8 mouse cellular contexts compared by ENCODE assay signal in the genomic region with DNA sequence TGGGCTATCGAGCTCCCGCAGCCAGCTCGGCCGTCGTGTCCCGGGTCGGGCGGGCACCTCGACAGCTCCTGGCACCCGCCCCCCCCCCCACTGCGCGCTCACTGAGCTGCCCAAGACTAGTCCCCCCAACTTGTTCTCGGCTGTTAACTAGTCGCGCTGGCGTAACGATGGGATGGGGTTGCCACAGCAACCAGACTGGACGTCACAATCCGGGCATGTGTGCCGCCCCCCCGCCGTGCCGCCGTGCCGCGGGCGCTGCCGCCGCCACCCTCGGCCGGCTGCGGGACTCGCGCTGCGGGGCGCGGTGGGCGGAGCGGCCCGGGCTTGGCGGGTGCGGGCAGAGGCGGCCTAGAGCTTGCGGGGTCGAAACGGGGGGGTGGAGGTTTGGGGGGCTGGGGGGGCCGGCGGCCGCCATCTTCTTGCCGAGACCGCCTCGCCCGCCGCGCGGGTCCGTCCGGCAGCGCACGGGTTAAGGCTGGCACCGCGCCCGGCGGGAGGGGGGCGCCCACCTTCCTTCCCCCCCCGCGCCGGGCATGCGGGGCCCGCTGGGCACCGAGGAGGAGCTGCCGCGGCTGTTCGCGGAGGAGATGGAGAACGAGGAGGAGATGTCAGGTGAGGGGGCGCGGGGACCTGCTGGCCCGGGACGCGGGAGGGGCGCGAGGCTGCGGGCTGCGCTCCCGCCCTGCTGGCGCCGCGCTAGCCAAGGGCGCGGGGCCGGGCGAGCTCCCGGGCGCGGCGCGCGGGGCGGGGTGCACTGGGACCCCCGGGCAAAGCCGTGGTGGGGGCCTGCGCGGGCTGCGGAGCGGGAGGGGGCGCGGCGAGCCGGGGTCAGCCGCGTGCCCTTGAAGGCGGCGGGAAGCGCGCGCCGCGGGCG. TPM values are rescaled to one million over a fixed set of nuclear protein-coding genes. Genes with fewer than 3 reads are reported as not detected.
DNase-seq lines count a peak whose midpoint lies in the region; ATAC-seq and TF ChIP-seq lines count a peak whose summit lies in the region.

A gene (plus strand): TSS at position 233 of the 874 bp plus-strand sequence.

- no peak within 1 kb of the TSS for H3K27ac ChIP-seq in kidney, embryonic 15.5 days
- no peak within 1 kb of the TSS for H3K27ac ChIP-seq in hindbrain, embryonic 11.5 days (ENCODE audit: low read depth, low read length)
- no peak within 1 kb of the TSS for H3K27ac ChIP-seq in limb, embryonic 14.5 days (replicated peaks; ENCODE audit: low read depth, low read length)

- peaks cover 25% of the 10 kb centered on the region for H3K4me1 ChIP-seq in kidney, embryonic 15.5 days
- peaks cover 9% of the 10 kb centered on the region for H3K4me1 ChIP-seq in hindbrain, embryonic 11.5 days (replicated peaks; ENCODE audit: control insufficient read depth, insufficient read depth, low read length)
- H3K4me1 ChIP-seq in limb, embryonic 14.5 days (ENCODE audit: control insufficient read depth, insufficient read depth, low read length): peaks cover 8% of the 10 kb centered on the region

- peak within 1 kb of the TSS; percentile 49 for H3K9ac ChIP-seq in kidney, embryonic 15.5 days
- H3K9ac ChIP-seq in hindbrain, embryonic 11.5 days (ENCODE audit: low read depth, low read length): peak within 1 kb of the TSS; percentile 62
- peak within 1 kb of the TSS; percentile 56 for H3K9ac ChIP-seq in limb, embryonic 14.5 days (ENCODE audit: low read depth, low read length, severe bottlenecking)

- H3K9me3 ChIP-seq in kidney, embryonic 15.5 days (replicated peaks): no peaks in the 10 kb centered on the region
- H3K9me3 ChIP-seq in hindbrain, embryonic 11.5 days (ENCODE audit: control insufficient read depth, low read length): no peaks in the 10 kb centered on the region
- H3K9me3 ChIP-seq in limb, embryonic 14.5 days (ENCODE audit: control insufficient read depth, low read length): no peaks in the 10 kb centered on the region

- H3K36me3 ChIP-seq in kidney, embryonic 15.5 days: peaks cover 21% of the 10 kb centered on the region
- no peaks in the 10 kb centered on the region; the same call in 1 of the 2 replicates for H3K36me3 ChIP-seq in hindbrain, embryonic 11.5 days (ENCODE audit: control insufficient read depth, insufficient read depth, low read length)
- peaks cover 18% of the 10 kb centered on the region for H3K36me3 ChIP-seq in limb, embryonic 14.5 days (ENCODE audit: control insufficient read depth, insufficient read depth, low read length)

- 0 out of 2 replicates have a peak, but pooled peaks have one; percentile 9 for ATAC-seq in kidney, embryonic 15.5 days (replicated peaks; ENCODE audit: low FRiP score)
- peak; percentile 48; the same call in 1 of the 2 replicates for ATAC-seq in hindbrain, embryonic 11.5 days (ENCODE audit: low FRiP score)
- ATAC-seq in limb, embryonic 14.5 days (ENCODE audit: low FRiP score, low read depth): no peak

- WGBS in kidney, embryonic 15.5 days: 2% methylated on average over 91 of the region's 120 CpGs
- 2% methylated on average over 43 of the region's 120 CpGs for WGBS in hindbrain, embryonic 11.5 days
- 1% methylated on average over 46 of the region's 120 CpGs for WGBS in limb, embryonic 14.5 days

- DNase-seq in kidney, postnatal 10 days: no peak
- peak; percentile 77 to 79 for DNase-seq in cerebellum, postnatal 10 days
- DNase-seq in hindbrain, embryonic 11.5 days (ENCODE audit: low spot score): peak; percentile 41
- no peak for DNase-seq in limb, embryonic 14.5 days (ENCODE audit: low spot score)
- peak; percentile 65 to 69 for DNase-seq in right cerebral cortex, postnatal 36 days (ENCODE audit: low spot score in 2 of 2)
- DNase-seq in thymus, adult 18-20 months: no peak
- no peak for DNase-seq in Muller cell, postnatal 12 days (ENCODE audit: inconsistent ontology term)

- H3K27me3 ChIP-seq in kidney, embryonic 15.5 days: peaks cover 75% of the 10 kb centered on the region
- H3K27me3 ChIP-seq in hindbrain, embryonic 11.5 days (ENCODE audit: control insufficient read depth, insufficient read depth, low read length): peaks cover 38% of the 10 kb centered on the region
- peaks cover 33% of the 10 kb centered on the region for H3K27me3 ChIP-seq in limb, embryonic 14.5 days (ENCODE audit: control insufficient read depth, insufficient read depth, low read length)

- H3K4me2 ChIP-seq in kidney, embryonic 15.5 days: peak within 1 kb of the TSS; percentile 99
- peak within 1 kb of the TSS; percentile 99 for H3K4me2 ChIP-seq in hindbrain, embryonic 11.5 days (replicated peaks; ENCODE audit: low read depth, low read length)
- H3K4me2 ChIP-seq in limb, embryonic 14.5 days (replicated peaks; ENCODE audit: low read depth, low read length, severe bottlenecking): peak within 1 kb of the TSS; percentile 100

- no peak for TF ChIP-seq POLR2A in limb, embryonic 14.5 days (IDR thresholded peaks at IDR 0.05; ENCODE audit: borderline replicate concordance, extremely low read depth, insufficient read depth, insufficient read length)

- H3K4me3 ChIP-seq in kidney, embryonic 15.5 days (replicated peaks): peak within 1 kb of the TSS; percentile 57
- peak within 1 kb of the TSS; percentile 46 for H3K4me3 ChIP-seq in hindbrain, embryonic 11.5 days (ENCODE audit: low read depth, low read length)
- peak within 1 kb of the TSS; percentile 56 for H3K4me3 ChIP-seq in limb, embryonic 14.5 days (replicated peaks; ENCODE audit: low read length)

RNA-seq across cellular contexts. Expression of the gene that starts here (rescaled TPM):
- 0.13 and 0.32 TPM in 2 replicates for polyA plus RNA-seq in kidney, embryonic 15.5 days (2015; fragmentation: Nextera tagmentation; extraction: Ambion mirVana)
- polyA plus RNA-seq in hindbrain, embryonic 11.5 days (2014; fragmentation: Nextera tagmentation; extraction: Ambion mirVana): 0.14 and 0.28 TPM in 2 replicates
- 0.72 and 0.83 TPM in 2 replicates for polyA plus RNA-seq in limb, embryonic 14.5 days (2012; rRNA removed)
- polyA plus RNA-seq in limb, embryonic 14.5 days (2014; fragmentation: Nextera tagmentation; extraction: Ambion mirVana): 0.07 and 0.54 TPM in 2 replicates

Comparison
In these comparisons a context has a peak if more than half of its experiments do, and no peak if none do; other contexts are left out.
1. Peak in ATAC-seq, H3K4me3 ChIP-seq, H3K9ac ChIP-seq and H3K4me2 ChIP-seq in kidney, embryonic 15.5 days; RNA of the gene not detected or under 1 TPM.
2. Peak in DNase-seq, ATAC-seq, H3K4me3 ChIP-seq, H3K9ac ChIP-seq and H3K4me2 ChIP-seq in hindbrain, embryonic 11.5 days; RNA of the gene not detected or under 1 TPM.
3. DNase-seq: peak in cerebellum, postnatal 10 days (2 of 2) and right cerebral cortex, postnatal 36 days (2 of 2); none in kidney, postnatal 10 days (single experiment), limb, embryonic 14.5 days (single experiment), thymus, adult 18-20 months (0 of 2) and Muller cell, postnatal 12 days (single experiment).
4. Peak in every context shown above with its lines, with median percentiles within 50 percentile points of each other: H3K4me2 ChIP-seq, H3K4me3 ChIP-seq and H3K9ac ChIP-seq.